Mouse (Mus musculus) CD4-positive, CD25-positive, alpha-beta regulatory T cell, adult 2 months (primary cell): Measurements from ENCODE around the gene Pcnt.
A peak's percentile ranks its signal among the peaks of the same experiment; 100 is the strongest.

Experiments
- DNase-seq: peaks from one replicate; pipeline ENCODE4 v3.0.0-alpha.2; 2012; ENCODE audit warnings: low read depth, low spot score

Pcnt gene

GRCm38 (mm10) chr10:76316194-76316593 is 126.4 kb downstream of the Pcnt start:
- no peak for DNase-seq

DNA sequence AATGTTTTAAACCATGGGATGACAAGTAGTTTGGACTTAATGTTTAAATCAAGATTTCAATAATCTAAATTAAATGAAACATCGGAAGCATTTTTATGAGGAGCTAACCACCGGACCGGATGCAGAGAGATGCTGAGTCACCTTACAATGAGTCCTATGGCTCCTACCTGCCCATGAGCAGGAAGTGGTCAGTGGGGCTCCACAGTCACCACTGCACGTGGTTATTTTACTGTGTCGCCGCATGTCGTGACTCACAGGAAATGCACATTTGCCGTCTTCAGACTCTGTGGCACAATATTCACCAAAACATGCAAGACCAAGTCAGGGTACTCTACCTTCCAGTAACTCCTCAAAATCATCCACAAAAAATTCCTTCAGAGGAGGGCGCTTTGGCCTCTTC is 135.8 kb downstream of the Pcnt start:
- peak; percentile 51 for DNase-seq
